Mouse (Mus musculus) lung, postnatal 14 days (tissue): ENCODE data around the gene Nudt10.
"Not testable (repeated sequence)": the region's sequence is repeated elsewhere in the genome, so short reads cannot be mapped to it uniquely, and the experiment has no call there.

Source experiments
- DNase-seq: peaks from one replicate; pipeline ENCODE4 v3.0.0; 2021

Nudt10 gene

DNA sequence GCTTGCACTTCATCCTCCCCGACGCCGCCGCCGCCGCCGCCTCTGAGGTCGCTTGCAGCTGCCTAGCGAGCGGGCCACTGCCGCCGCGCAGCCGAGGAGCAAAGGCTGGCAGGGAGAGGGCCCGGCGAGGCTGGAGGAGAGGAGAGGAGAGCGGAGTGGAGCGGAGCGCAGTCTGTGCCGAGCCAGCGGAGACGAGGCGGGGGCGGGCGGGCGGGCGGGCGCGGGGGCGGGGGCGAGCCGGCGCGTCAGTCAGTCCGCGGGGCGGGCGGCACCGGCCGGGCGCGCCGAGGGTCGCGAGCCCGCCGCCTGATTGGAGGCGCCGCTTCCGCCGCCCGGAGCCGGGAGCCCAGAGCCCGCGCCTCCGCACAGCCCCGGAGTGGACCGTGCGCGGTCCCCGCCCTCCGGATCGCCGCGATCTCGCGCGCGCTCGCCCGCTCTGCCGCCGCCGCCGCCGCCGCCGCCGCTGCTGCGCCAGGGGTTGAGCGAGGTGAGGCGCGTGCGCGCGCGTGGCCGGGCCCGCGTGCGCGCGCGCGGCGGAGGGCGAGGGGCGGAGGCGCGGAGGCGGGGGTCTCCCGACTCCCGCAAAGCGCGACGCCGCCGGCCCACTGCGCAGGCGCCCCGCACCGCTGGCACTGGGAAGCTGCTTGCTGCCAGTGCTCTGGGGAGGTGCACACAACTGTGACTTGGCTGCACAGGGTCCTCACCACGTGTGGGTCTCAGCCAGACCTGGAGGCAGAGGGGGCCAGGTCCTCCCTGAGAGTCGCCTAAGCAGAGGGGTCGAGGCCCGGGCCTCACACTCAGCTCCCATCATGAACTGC lies at the start of gene Nudt10:
Gene Nudt10, minus strand, starts transcription at position 193 of the 818 bp plus-strand sequence.
- not testable (repeated sequence) for DNase-seq

DNA sequence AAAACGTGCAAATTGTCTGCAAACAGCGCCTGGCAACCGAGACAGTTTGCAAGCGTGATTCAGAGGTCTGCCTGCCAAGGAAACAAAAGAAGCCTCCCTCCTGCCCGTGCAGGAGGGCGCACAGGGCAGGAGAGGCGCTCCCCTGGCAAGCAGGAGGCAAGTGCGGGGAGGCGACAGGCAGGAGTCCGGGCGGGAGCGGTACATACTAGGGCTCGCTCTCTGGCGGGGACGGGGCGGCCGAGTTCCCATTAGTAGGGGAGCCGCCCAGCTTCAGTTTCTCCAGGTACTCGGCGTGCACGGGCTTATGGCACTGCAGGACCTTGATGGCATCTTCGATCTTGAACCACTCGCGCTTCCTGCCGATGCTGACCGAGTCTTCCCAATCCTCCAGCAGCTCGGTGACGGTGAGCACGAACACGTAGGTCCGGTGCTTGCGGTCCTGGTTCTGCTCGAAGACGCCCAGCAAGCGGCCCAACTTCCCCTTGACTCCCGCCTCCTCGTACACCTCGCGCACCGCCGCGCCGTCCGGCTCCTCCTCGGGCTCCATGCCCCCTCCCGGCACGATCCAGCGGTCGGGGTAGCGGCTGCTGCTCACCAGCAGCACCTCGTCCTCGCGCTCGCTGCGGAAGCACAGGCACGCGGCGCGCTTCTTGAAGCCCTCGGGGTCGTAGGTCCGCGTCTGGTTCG lies 536 bp downstream of the Nudt10 start:
- DNase-seq: not testable (repeated sequence)

DNA sequence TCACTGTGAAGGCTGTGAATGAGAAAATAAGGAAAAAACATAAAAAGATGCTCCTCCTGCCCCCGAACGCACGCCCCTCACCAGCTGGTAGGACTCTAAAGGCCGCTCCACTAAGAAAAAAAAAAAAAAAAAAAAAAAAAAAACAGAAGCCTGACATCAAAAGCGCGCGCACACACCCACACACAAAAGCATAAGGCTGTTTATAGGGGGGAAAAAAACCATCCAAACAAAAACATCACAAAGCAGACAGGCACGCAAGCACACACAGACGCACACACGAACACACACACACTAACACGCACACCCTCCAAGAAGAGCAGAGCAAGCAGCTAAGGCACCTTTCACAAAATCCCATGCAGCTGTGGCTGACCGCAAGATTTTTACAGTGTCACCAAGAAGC lies 1.1 kb downstream of the Nudt10 start:
- no peak for DNase-seq
